Mouse (Mus musculus) ES-Bruce4 (cell line): ENCODE data around the gene Hist1h3f. TPM values are rescaled to one million over a fixed set of nuclear protein-coding genes. Genes with fewer than 3 reads are reported as not detected.
"Not testable (repeated sequence)": the region's sequence is repeated elsewhere in the genome, so short reads cannot be mapped to it uniquely, and the experiment has no call there.

ENCODE experiments used
- H3K27ac ChIP-seq: 2 replicates; pipeline ENCODE4 v1.5.1; 2012; ENCODE audit warnings: low read length, inconsistent platforms; ENCODE audit not compliant: insufficient read depth
- H3K27me3 ChIP-seq: 2 replicates; pipeline ENCODE4 v1.6.1; 2012; ENCODE audit warnings: mild to moderate bottlenecking, low read length, inconsistent platforms; ENCODE audit not compliant: control insufficient read depth, poor library complexity, insufficient read depth, severe bottlenecking
- H3K36me3 ChIP-seq: 2 replicates; pipeline ENCODE4 v1.6.1; 2012; ENCODE audit warnings: inconsistent platforms, mild to moderate bottlenecking, low read length, moderate library complexity; ENCODE audit not compliant: control insufficient read depth, poor library complexity, insufficient read depth, severe bottlenecking
- H3K4me1 ChIP-seq: one replicate; pipeline ENCODE4 v1.8.1; 2011; ENCODE audit warnings: low read length; ENCODE audit not compliant: control insufficient read depth, insufficient read depth
- H3K4me3 ChIP-seq: 2 replicates; pipeline ENCODE4 v1.5.1; 2011; ENCODE audit warnings: low read depth, mild to moderate bottlenecking, low read length
- H3K9ac ChIP-seq: 2 replicates; pipeline ENCODE4 v1.6.1; 2012; ENCODE audit warnings: low read depth, mild to moderate bottlenecking, inconsistent platforms; ENCODE audit not compliant: poor library complexity, severe bottlenecking
- H3K9me3 ChIP-seq: replicated peaks from 2 replicates; pipeline ENCODE4 v1.6.1; 2012; ENCODE audit warnings: mild to moderate bottlenecking, low read length, inconsistent platforms; ENCODE audit not compliant: control insufficient read depth, poor library complexity, insufficient read depth, severe bottlenecking
- CTCF ChIP-seq: IDR thresholded peaks from one replicate; pipeline ENCODE4 v1.8.1; 2011; ENCODE audit warnings: low read depth, low read length
- EP300 ChIP-seq: IDR thresholded peaks from 2 replicates; pipeline ENCODE4 v1.6.1; 2011; ENCODE audit warnings: low read depth, low read length; ENCODE audit not compliant: insufficient read depth
- POLR2A ChIP-seq: IDR thresholded peaks from one replicate; pipeline ENCODE4 v1.8.1; 2011; ENCODE audit warnings: low read length; ENCODE audit not compliant: insufficient read depth
- polyA plus RNA-seq: library from polyadenylated mRNA; stranded (reverse); fragments of >200 nt; gene quantifications from 2 replicates; pipeline ENCODE4 v1.2.4, GENCODE M21; 2011; ENCODE audit warnings: low read depth; ENCODE audit not compliant: missing spikeins, insufficient read depth, insufficient read length

Hist1h3f gene
- polyA plus RNA-seq, 1 experiment: 1.5 TPM

GRCm38 (mm10) chr13:23535137-23536075 lies 8.4 kb upstream of the Hist1h3f start, which contains the start of gene Hist1h3g:
Gene Hist1h3g, plus strand, starts transcription at chr13:23535422.
- not testable (repeated sequence) for H3K36me3 ChIP-seq, H3K4me1 ChIP-seq, H3K9me3 ChIP-seq, H3K27me3 ChIP-seq
- peak; percentile 97 for TF ChIP-seq POLR2A
- TF ChIP-seq EP300: 0 out of 2 replicates have a peak, but pooled peaks have one; percentile 56
- Histone ChIP-seq H3K27ac (peak within 1 kb of the TSS; percentile 99), H3K9ac (peak within 1 kb of the TSS; percentile 99), H3K4me3 (peak within 1 kb of the TSS; percentile 75)

- Histone ChIP-seq H3K4me1 (peaks cover 1% of the 10 kb centered on the region), H3K4me3 (peak overlapping the region; percentile 18; the same call in 1 of the 2 replicates), H3K9ac (peak overlapping the region; percentile 86), H3K36me3 (no peaks in the 10 kb centered on the region), H3K27ac (peak overlapping the region; percentile 75), H3K27me3 (no peaks in the 10 kb centered on the region), H3K9me3 (no peaks in the 10 kb centered on the region)
- no peak for TF ChIP-seq CTCF
- no peak for TF ChIP-seq POLR2A
- TF ChIP-seq EP300: no peak
Observed at GRCm38 (mm10) chr13:23536076-23536822, 7.6 kb upstream of the Hist1h3f start.

- TF ChIP-seq POLR2A: no peak
- TF ChIP-seq CTCF: no peak
- TF ChIP-seq EP300: no peak
- Histone ChIP-seq H3K36me3 (no peaks in the 10 kb centered on the region), H3K27ac (no peak overlapping the region), H3K4me3 (no peak overlapping the region), H3K4me1 (peaks cover 1% of the 10 kb centered on the region), H3K27me3 (no peaks in the 10 kb centered on the region), H3K9me3 (no peaks in the 10 kb centered on the region), H3K9ac (peak overlapping the region; percentile 40; the same call in 1 of the 2 replicates)
Observed at GRCm38 (mm10) chr13:23537006-23537710, 6.7 kb upstream of the Hist1h3f start.

GRCm38 (mm10) chr13:23538249-23538648 lies 5.6 kb upstream of the Hist1h3f start:
- Histone ChIP-seq H3K9me3 (no peaks in the 10 kb centered on the region), H3K36me3 (no peaks in the 10 kb centered on the region), H3K4me1 (peaks cover 1% of the 10 kb centered on the region), H3K27ac (no peak overlapping the region), H3K27me3 (no peaks in the 10 kb centered on the region), H3K4me3 (no peak overlapping the region), H3K9ac (no peak overlapping the region)
- TF ChIP-seq POLR2A (no peak), EP300 (no peak), CTCF (no peak)

- H3K27me3 ChIP-seq, H3K4me3 ChIP-seq, H3K9me3 ChIP-seq, H3K36me3 ChIP-seq, H3K9ac ChIP-seq, H3K27ac ChIP-seq, H3K4me1 ChIP-seq: not testable (repeated sequence)
Observed at GRCm38 (mm10) chr13:23539821-23540220, 4.0 kb upstream of the Hist1h3f start.
